ENCODE assay signal across 7 mouse cellular contexts in genomic region chr8:84697166-84698130, GRCm38 (mm10). TPM values are rescaled to one million over a fixed set of nuclear protein-coding genes. Genes with fewer than 3 reads are reported as not detected.
DNase-seq lines count a peak whose midpoint lies in the region; ATAC-seq and TF ChIP-seq lines count a peak whose summit lies in the region.

No protein-coding gene starts in this region.

- no peaks in the 10 kb centered on the region for H3K9me3 ChIP-seq in forebrain, embryonic 15.5 days

- no peak overlapping the region for H3K9ac ChIP-seq in forebrain, embryonic 15.5 days (replicated peaks)

- H3K27me3 ChIP-seq in kidney, adult 2 months (replicated peaks; ENCODE audit: control insufficient read depth, insufficient read depth, low read length) = no peaks in the 10 kb centered on the region
- H3K27me3 ChIP-seq in forebrain, embryonic 15.5 days = peaks cover 3% of the 10 kb centered on the region

- DNase-seq in kidney, adult 2 months = no peak
- no peak for DNase-seq in kidney, postnatal 14 days
- peak; percentile 80 for DNase-seq in 3T3-L1 (ENCODE audit: low read depth, low spot score)
- peak; percentile 61 to 68 for DNase-seq in B cell, adult 2 months
- peak; percentile 57 to 86 for DNase-seq in spleen, postnatal 10 days (ENCODE audit: low spot score in 2 of 2)
- DNase-seq in yolk sac, embryonic 10.5 days (ENCODE audit: low spot score) = no peak

- no peak overlapping the region for H3K27ac ChIP-seq in kidney, adult 2 months (ENCODE audit: insufficient read depth, low read depth, low read length)
- 0 out of 2 replicates have a peak overlapping the region, but pooled peaks have one; percentile 0 for H3K27ac ChIP-seq in forebrain, embryonic 15.5 days (replicated peaks)

- TF ChIP-seq POLR2A in kidney, adult 2 months (IDR thresholded peaks at IDR 0.05; ENCODE audit: low read depth, low read length) = no peak

- peak; percentile 11; the same call in 1 of the 2 replicates for ATAC-seq in forebrain, embryonic 15.5 days (replicated peaks)

- WGBS in kidney, adult 2 months = 88% methylated on average over 14 of the region's 14 CpGs
- WGBS in forebrain, embryonic 15.5 days = 82% methylated on average over 14 of the region's 14 CpGs

- 0 out of 2 replicates have a peak, but pooled peaks cover 3% of the 10 kb centered on the region for H3K4me1 ChIP-seq in kidney, adult 2 months (ENCODE audit: control insufficient read depth, insufficient read depth, low read length)
- H3K4me1 ChIP-seq in forebrain, embryonic 15.5 days = peaks cover 11% of the 10 kb centered on the region; the same call in 1 of the 2 replicates

- no peak overlapping the region for H3K4me2 ChIP-seq in forebrain, embryonic 15.5 days (replicated peaks)

- no peak overlapping the region for H3K4me3 ChIP-seq in kidney, adult 2 months (ENCODE audit: insufficient read depth, low read depth, low read length)
- H3K4me3 ChIP-seq in forebrain, embryonic 15.5 days = no peak overlapping the region

- peak; percentile 46 for TF ChIP-seq CTCF in kidney, adult 2 months (conservative IDR thresholded peaks at IDR 0.05; ENCODE audit: insufficient read depth, insufficient read length, low read depth, low read length)

- H3K36me3 ChIP-seq in kidney, adult 2 months (ENCODE audit: control insufficient read depth, insufficient read depth, low read length) = no peaks in the 10 kb centered on the region
- peaks cover 37% of the 10 kb centered on the region for H3K36me3 ChIP-seq in forebrain, embryonic 15.5 days

RNA-seq across cellular contexts. Expression of gene Lyl1, which starts 3.8 kb away (rescaled TPM):
- 3.2 and 4.1 TPM in 2 replicates for polyA plus RNA-seq in kidney, adult 2 months (2012; rRNA removed)
- 2.1 and 2.5 TPM in 2 replicates for polyA plus RNA-seq in forebrain, embryonic 15.5 days (2015; fragmentation: Nextera tagmentation; extraction: Ambion mirVana)

RNA-seq across cellular contexts. Expression of gene Nacc1, which starts 9.8 kb away (rescaled TPM):
- polyA plus RNA-seq in kidney, adult 2 months (2012; rRNA removed) = 85.8 and 93.9 TPM in 2 replicates
- 15.5 and 16.4 TPM in 2 replicates for polyA plus RNA-seq in forebrain, embryonic 15.5 days (2015; fragmentation: Nextera tagmentation; extraction: Ambion mirVana)

RNA-seq across cellular contexts. Expression of gene Trmt1, which starts 11.3 kb away (rescaled TPM):
- 73.7 and 98.9 TPM in 2 replicates for polyA plus RNA-seq in kidney, adult 2 months (2012; rRNA removed)
- polyA plus RNA-seq in forebrain, embryonic 15.5 days (2015; fragmentation: Nextera tagmentation; extraction: Ambion mirVana) = 62.4 and 64.0 TPM in 2 replicates

RNA-seq across cellular contexts. Expression of gene G430095P16Rik, which starts 25.4 kb away (rescaled TPM):
- polyA plus RNA-seq in kidney, adult 2 months (2012; rRNA removed) = 0.65 and 0.81 TPM in 2 replicates
- 2.7 TPM in 2 replicates for polyA plus RNA-seq in forebrain, embryonic 15.5 days (2015; fragmentation: Nextera tagmentation; extraction: Ambion mirVana)

RNA-seq across cellular contexts. Expression of gene Ier2, which starts 34.8 kb away (rescaled TPM):
- 5.7 and 7.3 TPM in 2 replicates for polyA plus RNA-seq in kidney, adult 2 months (2012; rRNA removed)
- 26.0 and 33.4 TPM in 2 replicates for polyA plus RNA-seq in forebrain, embryonic 15.5 days (2015; fragmentation: Nextera tagmentation; extraction: Ambion mirVana)

Comparison
In these comparisons a context has a peak if more than half of its experiments do, and no peak if none do; other contexts are left out.
1. DNase-seq: peak in 3T3-L1 (single experiment), B cell, adult 2 months (2 of 2) and spleen, postnatal 10 days (2 of 2); none in kidney, adult 2 months (single experiment), kidney, postnatal 14 days (single experiment) and yolk sac, embryonic 10.5 days (single experiment).